Mouse (Mus musculus): Measurements from ENCODE around the gene Jaml. TPM values are rescaled to one million over a fixed set of nuclear protein-coding genes. Genes with fewer than 3 reads are reported as not detected.

Gene Jaml
- 10 to 100 TPM; 17.5 to 22.2 TPM for total RNA-seq (2023)

GRCm38 (mm10) chr9:45079011-45079410 is at the start of gene Jaml:
Gene Jaml (plus strand): TSS chr9:45079183.

GRCm38 (mm10) chr9:45039499-45039898 is 39.5 kb upstream of the Jaml start, which contains the start of gene Mpzl2:
Gene Mpzl2 (plus strand): TSS chr9:45039799.

GRCm38 (mm10) chr9:45055082-45055713 is 23.8 kb upstream of the Jaml start, which contains the start of gene Mpzl3:
Gene Mpzl3 (plus strand): TSS chr9:45055186.

GRCm38 (mm10) chr9:45117741-45118431 is 38.9 kb downstream of the Jaml start, which contains the start of gene Scn2b:
Gene Scn2b (plus strand): TSS chr9:45117782.

GRCm38 (mm10) chr9:45138191-45139032 is 59.4 kb downstream of the Jaml start, which contains the start of gene Scn4b:
Gene Scn4b (plus strand): TSS chr9:45138395.

Other genes with a start within 250 kb of the Jaml start
- 100 to 1,000 TPM; 162 to 179 TPM for gene Kmt2a, start 197.9 kb upstream of the Jaml start, total RNA-seq (2023)
- gene Atp5l, start 158.4 kb upstream of the Jaml start, total RNA-seq (2023), result 100 to 1,000 TPM; 146 to 149 TPM
- gene Ube4a, start 113.6 kb upstream of the Jaml start, total RNA-seq (2023), result 100 to 1,000 TPM in 1 of 2 experiments, 10 to 100 TPM in 1; 97.0 to 130 TPM
- 100 to 1,000 TPM; 492 to 549 TPM for gene Cd3g, start 98.8 kb upstream of the Jaml start, total RNA-seq (2023)
- 100 to 1,000 TPM; 523 to 573 TPM for gene Cd3d, start 97.4 kb upstream of the Jaml start, total RNA-seq (2023)
- 100 to 1,000 TPM; 887 to 950 TPM for gene Cd3e, start 69.6 kb upstream of the Jaml start, total RNA-seq (2023)
- gene Mpzl2, start 39.4 kb upstream of the Jaml start, total RNA-seq (2023), result under 1 TPM in 1 of 2 experiments, not detected in 1; 0.74 TPM
- 10 to 100 TPM; 11.8 to 14.3 TPM for gene Mpzl3, start 24.0 kb upstream of the Jaml start, total RNA-seq (2023)
- under 1 TPM; 0.35 to 0.50 TPM for gene Scn2b, start 38.6 kb downstream of the Jaml start, total RNA-seq (2023)
- gene Scn4b, start 59.2 kb downstream of the Jaml start, total RNA-seq (2023), result not detected
- gene BC049352, start 102.8 kb downstream of the Jaml start, total RNA-seq (2023), result under 1 TPM in 1 of 2 experiments, not detected in 1; 0.44 TPM
- not detected for gene Tmprss4, start 124.9 kb downstream of the Jaml start, total RNA-seq (2023)
- gene Il10ra, start 190.0 kb downstream of the Jaml start, total RNA-seq (2023), result 10 to 100 TPM; 20.2 to 24.7 TPM
- gene Tmprss13, start 239.9 kb downstream of the Jaml start, total RNA-seq (2023), result under 1 TPM; 0.18 to 0.61 TPM

Measured in T-cell, adult 66 days (primary cell).